Mouse (Mus musculus) sigmoid colon, adult 10 weeks (tissue): ENCODE data around the gene Gm13278. TPM values are rescaled to one million over a fixed set of nuclear protein-coding genes. Genes with fewer than 3 reads are reported as not detected.

Source experiments
- polyA plus RNA-seq: library from polyadenylated mRNA; stranded (reverse); fragments of 350-450 nt; fragmentation: Illumina TruSeq; extraction: RNeasy Lipid Tissue Mini Kit (QIAGEN cat#74804); gene quantifications from one replicate; pipeline ENCODE4 v1.2.3, GENCODE M21; 2014; ENCODE audit warnings: low read depth, low replicate concordance

Gene Gm13278
- polyA plus RNA-seq, 1 experiment from 2014 or later = not detected

Other genes with a start within 250 kb of the Gm13278 start
- gene Ifna15, start 233.3 kb upstream of the Gm13278 start, polyA plus RNA-seq = not detected
- not detected for gene Ifna14, start 219.8 kb upstream of the Gm13278 start, polyA plus RNA-seq
- gene Ifna9, start 199.2 kb upstream of the Gm13278 start, polyA plus RNA-seq = not detected
- not detected for gene Ifna12, start 188.2 kb upstream of the Gm13278 start, polyA plus RNA-seq
- not detected for gene C87499, start 157.1 kb upstream of the Gm13278 start, polyA plus RNA-seq
- gene Ifna13, start 147.1 kb upstream of the Gm13278 start, polyA plus RNA-seq = not detected
- gene Ifna16, start 114.6 kb upstream of the Gm13278 start, polyA plus RNA-seq = not detected
- gene Ifna2, start 107.6 kb upstream of the Gm13278 start, polyA plus RNA-seq = not detected
- not detected for gene Ifnab, start 100.2 kb upstream of the Gm13278 start, polyA plus RNA-seq
- not detected for gene Gm26566, start 69.7 kb upstream of the Gm13278 start, polyA plus RNA-seq
- gene Klhl9, start 69.1 kb upstream of the Gm13278 start, polyA plus RNA-seq = 150 TPM
- not detected for gene Gm13271, start 36.7 kb upstream of the Gm13278 start, polyA plus RNA-seq
- gene Gm13283, start 31.4 kb upstream of the Gm13278 start, polyA plus RNA-seq = not detected
- gene Gm13290, start 17.7 kb upstream of the Gm13278 start, polyA plus RNA-seq = not detected
- gene Gm13289, start 14.6 kb upstream of the Gm13278 start, polyA plus RNA-seq = not detected
- not detected for gene Gm13272, start 11.7 kb upstream of the Gm13278 start, polyA plus RNA-seq
- not detected for gene Ifnz, start 9.4 kb upstream of the Gm13278 start, polyA plus RNA-seq
- not detected for gene Gm13276, start 5.8 kb upstream of the Gm13278 start, polyA plus RNA-seq
- gene Gm13277, start 2.9 kb upstream of the Gm13278 start, polyA plus RNA-seq = not detected
- gene Gm13275, start 2.9 kb downstream of the Gm13278 start, polyA plus RNA-seq = not detected
- gene Gm13279, start 5.8 kb downstream of the Gm13278 start, polyA plus RNA-seq = not detected
- gene Gm13285, start 8.1 kb downstream of the Gm13278 start, polyA plus RNA-seq = not detected
- gene Gm13287, start 11.7 kb downstream of the Gm13278 start, polyA plus RNA-seq = not detected
- gene Gm13288, start 14.0 kb downstream of the Gm13278 start, polyA plus RNA-seq = not detected
- not detected for gene Ifna7, start 24.7 kb downstream of the Gm13278 start, polyA plus RNA-seq
- not detected for gene Ifna11, start 28.4 kb downstream of the Gm13278 start, polyA plus RNA-seq
- gene Ifna6, start 35.9 kb downstream of the Gm13278 start, polyA plus RNA-seq = not detected
- not detected for gene Ifna5, start 44.0 kb downstream of the Gm13278 start, polyA plus RNA-seq
- not detected for gene Ifna4, start 50.3 kb downstream of the Gm13278 start, polyA plus RNA-seq
- not detected for gene Ifna1, start 58.5 kb downstream of the Gm13278 start, polyA plus RNA-seq
- gene Ifne, start 88.7 kb downstream of the Gm13278 start, polyA plus RNA-seq = not detected